Mouse (Mus musculus) midbrain, postnatal 0 days (tissue): ENCODE measurements around the gene Rab33a. TPM values are rescaled to one million over a fixed set of nuclear protein-coding genes. Genes with fewer than 3 reads are reported as not detected.

Experiments used
- ATAC-seq: fragments of 200-750 bp; cut with Nextera tagmentation; 2 replicates; pipeline ENCODE4 v1.8.0; 2017; ENCODE audit warnings: moderate number of reproducible peaks, mild to moderate bottlenecking, moderate TSS enrichment, moderate library complexity; ENCODE audit not compliant: low FRiP score
- DNase-seq: peaks from one replicate; pipeline ENCODE4 v3.0.0-alpha.2; 2015; ENCODE audit warnings: low spot score
- H3K27ac ChIP-seq: fragments of 300-500 bp; sonication (generic); 2 replicates; pipeline ENCODE4 v1.5.1; 2014; ENCODE audit warnings: low read depth, mild to moderate bottlenecking, low read length, mixed read lengths
- H3K27me3 ChIP-seq: fragments of 300-500 bp; sonication (generic); 2 replicates; pipeline ENCODE4 v1.6.1; 2014; ENCODE audit warnings: low read length, control low read depth, mixed read lengths; ENCODE audit not compliant: insufficient read depth
- H3K36me3 ChIP-seq: fragments of 300-500 bp; sonication (generic); 2 replicates; pipeline ENCODE4 v1.6.1; 2014; ENCODE audit warnings: low read length, control low read depth, mixed read lengths; ENCODE audit not compliant: insufficient read depth
- H3K4me1 ChIP-seq: fragments of 300-500 bp; sonication (generic); 2 replicates; pipeline ENCODE4 v1.6.1; 2014; ENCODE audit warnings: mild to moderate bottlenecking, control low read depth, antibody characterized with exemption, low read length, mixed read lengths; ENCODE audit not compliant: insufficient read depth
- H3K4me2 ChIP-seq: fragments of 300-500 bp; sonication (generic); 2 replicates; pipeline ENCODE4 v1.6.1; 2014; ENCODE audit warnings: low read depth, mild to moderate bottlenecking, low read length, mixed read lengths; ENCODE audit not compliant: poor library complexity, severe bottlenecking
- H3K4me3 ChIP-seq: fragments of 300-500 bp; sonication (generic); 2 replicates; pipeline ENCODE4 v1.5.1; 2014; ENCODE audit warnings: low read depth, mild to moderate bottlenecking, low read length, moderate library complexity
- H3K9ac ChIP-seq: fragments of 300-500 bp; sonication (generic); replicated peaks from 2 replicates; pipeline ENCODE4 v1.6.1; 2014; ENCODE audit warnings: mild to moderate bottlenecking, low read length, moderate library complexity, mixed read lengths; ENCODE audit not compliant: poor library complexity, severe bottlenecking
- H3K9me3 ChIP-seq: fragments of 300-500 bp; sonication (generic); 2 replicates; pipeline ENCODE4 v1.6.1; 2016; ENCODE audit warnings: low read length, control low read depth
- CTCF ChIP-seq: IDR thresholded peaks from 2 replicates; pipeline ENCODE4 v1.5.1; 2016; ENCODE audit warnings: antibody characterized with exemption, mild to moderate bottlenecking
- WGBS: fragments of 180-500 bp; shearing (Covaris S2); extraction: QIAGEN DNeasy Blood & Tissue Kit; methylation state at CpG from one replicate; pipeline ENCODE4 v1.1.7; 2014; 5-methylcytosine and 5-hydroxymethylcytosine counted together
- polyA plus RNA-seq: library from polyadenylated mRNA; unstranded; fragments of >200 nt; fragmentation: Nextera tagmentation; extraction: Ambion mirVana; gene quantifications from 2 replicates; pipeline ENCODE4 v1.2.1, GENCODE M21; 2015
- total RNA-seq: library from RNA; depleted of rRNA; stranded (reverse); fragments of >200 nt; gene quantifications from 2 replicates; pipeline ENCODE4 v1.2.3, GENCODE M21; 2014; rRNA removed

The Rab33a gene
- total RNA-seq (54.7 and 56.7 TPM in 2 replicates), polyA plus RNA-seq (81.6 and 83.5 TPM in 2 replicates)

GRCm38 (mm10) chrX:48518808-48519548 is at the start of gene Rab33a:
Rab33a (plus strand) TSS chrX:48519285.
- Histone ChIP-seq H3K9ac (peak within 1 kb of the TSS; percentile 68), H3K36me3 (no peaks in the 10 kb centered on the region), H3K4me2 (peak within 1 kb of the TSS; percentile 61), H3K27me3 (no peaks in the 10 kb centered on the region), H3K27ac (peak within 1 kb of the TSS; percentile 87), H3K9me3 (no peaks in the 10 kb centered on the region), H3K4me1 (no peaks in the 10 kb centered on the region), H3K4me3 (peak within 1 kb of the TSS; percentile 47)
- DNase-seq = peak; percentile 45
- WGBS = 22% methylated on average over 33 of the region's 33 CpGs
- peak; percentile 73 for ATAC-seq
- TF ChIP-seq CTCF = no peak

DNA sequence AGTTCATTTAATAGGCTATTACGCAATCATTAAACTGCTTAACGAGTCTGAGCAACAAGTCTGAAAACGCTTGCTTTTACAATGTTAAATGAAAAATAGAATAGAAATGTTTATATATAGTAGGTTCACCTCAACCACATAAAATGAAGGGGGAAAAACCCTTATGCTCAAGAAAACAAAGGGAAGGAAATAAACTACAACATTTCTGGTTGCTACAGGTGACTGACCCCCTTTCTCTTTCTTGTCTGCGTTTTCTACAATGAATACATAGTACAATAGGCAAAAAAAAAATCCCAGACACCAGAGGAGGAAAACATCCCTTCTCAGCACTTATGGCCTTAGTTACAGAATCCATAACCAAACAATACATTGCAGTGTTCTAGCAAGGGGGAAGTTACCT is 38.0 kb upstream of the Rab33a start:
- H3K9me3 ChIP-seq = no peaks in the 10 kb centered on the region
- no peak for TF ChIP-seq CTCF
- H3K9ac ChIP-seq = no peak overlapping the region
- no peak overlapping the region for H3K27ac ChIP-seq
- DNase-seq = no peak
- H3K4me1 ChIP-seq = no peaks in the 10 kb centered on the region
- no peak overlapping the region for H3K4me3 ChIP-seq
- 91% methylated on average over 4 of the region's 4 CpGs for WGBS
- H3K36me3 ChIP-seq = peaks cover 15% of the 10 kb centered on the region
- H3K27me3 ChIP-seq = no peaks in the 10 kb centered on the region
- no peak for ATAC-seq
- H3K4me2 ChIP-seq = no peak overlapping the region

DNA sequence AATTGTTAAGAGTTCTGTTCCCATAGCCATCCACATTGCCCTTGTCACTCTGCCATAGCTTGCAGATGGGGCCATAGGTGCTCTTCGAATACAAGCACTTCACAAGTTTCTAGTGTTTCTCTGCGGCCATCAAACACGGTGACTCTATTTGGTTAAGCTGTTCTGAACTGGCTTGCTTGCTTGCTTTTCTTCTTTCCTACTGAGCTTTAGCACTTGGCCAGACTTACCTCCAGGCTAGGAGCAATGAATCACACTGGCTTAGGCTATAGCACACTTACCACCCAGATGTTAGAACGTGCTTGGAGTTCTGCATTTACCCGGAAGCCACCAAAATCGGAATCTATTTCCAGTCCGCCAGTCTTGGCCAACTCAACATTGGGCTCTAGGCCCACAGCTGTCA is 37.4 kb upstream of the Rab33a start:
- H3K9me3 ChIP-seq = no peaks in the 10 kb centered on the region
- H3K9ac ChIP-seq = no peak overlapping the region
- no peak overlapping the region for H3K4me3 ChIP-seq
- no peaks in the 10 kb centered on the region for H3K27me3 ChIP-seq
- peaks cover 15% of the 10 kb centered on the region for H3K36me3 ChIP-seq
- H3K4me2 ChIP-seq = no peak overlapping the region
- TF ChIP-seq CTCF = no peak
- H3K4me1 ChIP-seq = no peaks in the 10 kb centered on the region
- 89% methylated on average over 7 of the region's 7 CpGs for WGBS
- ATAC-seq (no peak), DNase-seq (no peak)
- no peak overlapping the region for H3K27ac ChIP-seq

DNA sequence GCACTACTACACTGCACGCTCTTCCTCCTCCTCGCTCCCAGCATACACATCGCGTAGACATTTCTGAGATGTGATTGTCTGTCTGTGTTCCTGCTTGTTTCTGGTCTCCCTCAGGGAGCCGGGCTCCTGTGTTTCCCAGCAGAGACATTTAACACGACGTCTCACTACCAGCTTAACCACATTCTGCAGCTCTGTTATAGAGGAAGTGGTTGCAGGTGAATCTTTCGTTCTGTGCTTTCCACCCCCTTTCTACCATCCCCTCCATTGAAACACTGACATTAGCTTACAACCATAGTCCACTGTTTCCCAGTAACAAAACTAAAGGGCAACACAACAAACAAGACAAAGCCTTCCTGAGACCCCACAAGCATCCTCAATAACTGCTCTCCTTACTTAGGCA is 25.3 kb upstream of the Rab33a start:
- no peaks in the 10 kb centered on the region for H3K9me3 ChIP-seq
- H3K4me1 ChIP-seq = no peaks in the 10 kb centered on the region
- no peaks in the 10 kb centered on the region; the same call in 1 of the 2 replicates for H3K36me3 ChIP-seq
- H3K4me3 ChIP-seq = no peak overlapping the region
- no peak for TF ChIP-seq CTCF
- H3K27me3 ChIP-seq = no peaks in the 10 kb centered on the region
- no peak overlapping the region for H3K27ac ChIP-seq
- DNase-seq (no peak), ATAC-seq (no peak)
- WGBS = 92% methylated on average over 8 of the region's 8 CpGs
- H3K9ac ChIP-seq = no peak overlapping the region
- no peak overlapping the region for H3K4me2 ChIP-seq

- H3K27ac ChIP-seq = no peak within 1 kb of the TSS
- peak; percentile 95 for DNase-seq
- no peak for TF ChIP-seq CTCF
These were observed 5.8 kb upstream of the Rab33a start, which contains the start of gene Aifm1 for GRCm38 (mm10) chrX:48513166-48513807. Aifm1 (minus strand) TSS chrX:48513563.

GRCm38 (mm10) chrX:48513824-48514223 is 5.3 kb upstream of the Rab33a start:
- Histone ChIP-seq H3K4me3 (peak overlapping the region; percentile 48), H3K4me1 (no peaks in the 10 kb centered on the region), H3K27me3 (no peaks in the 10 kb centered on the region), H3K27ac (no peak overlapping the region), H3K9me3 (no peaks in the 10 kb centered on the region), H3K36me3 (no peaks in the 10 kb centered on the region), H3K4me2 (peak overlapping the region; percentile 57), H3K9ac (no peak overlapping the region)
- WGBS = 26% methylated on average over 13 of the region's 13 CpGs
- TF ChIP-seq CTCF = no peak
- DNase-seq (no peak), ATAC-seq (no peak)

More at GRCm38 (mm10) chrX:48513166-48513807, 5.8 kb upstream of the Rab33a start, which contains the start of gene Aifm1:
- H3K4me3 ChIP-seq = peak within 1 kb of the TSS; percentile 48
- peak; percentile 95 for ATAC-seq
- WGBS = 16% methylated on average over 45 of the region's 45 CpGs
- no peaks in the 10 kb centered on the region for H3K4me1 ChIP-seq
- H3K9ac ChIP-seq = peak within 1 kb of the TSS; percentile 46
- no peaks in the 10 kb centered on the region for H3K27me3 ChIP-seq
- peak within 1 kb of the TSS; percentile 57 for H3K4me2 ChIP-seq
- no peaks in the 10 kb centered on the region for H3K9me3 ChIP-seq
- H3K36me3 ChIP-seq = no peaks in the 10 kb centered on the region
